Mouse (Mus musculus): ENCODE data around the gene Nat8l.

DNA sequence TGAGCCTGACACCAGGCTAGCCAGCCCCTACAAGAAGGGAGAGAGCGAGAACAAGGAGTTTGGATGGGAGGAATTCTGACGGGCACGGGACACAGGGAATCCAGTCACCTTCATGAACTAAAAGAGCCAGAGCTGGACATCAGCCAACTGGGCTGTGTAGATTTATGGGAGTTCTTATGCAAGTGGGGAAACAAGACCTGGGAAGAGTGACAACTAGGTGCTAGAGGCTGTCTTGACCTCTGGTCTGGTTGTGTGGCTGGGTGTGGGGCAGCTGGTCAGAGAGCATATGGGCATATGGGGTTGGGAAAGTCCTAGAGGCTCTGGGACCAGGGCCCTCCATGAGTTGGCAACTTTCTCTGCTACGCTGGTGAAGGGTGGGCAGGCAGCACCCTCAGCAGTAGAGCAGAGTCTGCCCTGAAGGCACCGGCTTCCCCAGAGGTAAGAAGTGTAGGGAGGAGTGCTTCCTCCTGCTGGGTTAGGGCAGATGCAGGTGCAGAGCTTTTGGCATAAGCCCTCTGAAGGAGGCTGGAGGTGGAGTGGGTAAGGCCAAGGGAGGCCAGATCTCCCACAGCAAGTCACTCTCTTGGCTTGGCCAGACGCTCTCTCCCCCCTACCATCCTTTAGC is 3.8 kb downstream of the Nat8l start:
- TF ChIP-seq ZNF384 (IDR thresholded peaks at IDR 0.05; ENCODE audit: low read depth, low read length) (no peak), ZC3H11A (IDR thresholded peaks at IDR 0.05; ENCODE audit: borderline replicate concordance, low read depth, low read length) (no peak), CHD2 (IDR thresholded peaks at IDR 0.05; ENCODE audit: low read depth, low read length) (no peak)
